Mouse (Mus musculus): Measurements from ENCODE around the gene Ddx51.

DNA sequence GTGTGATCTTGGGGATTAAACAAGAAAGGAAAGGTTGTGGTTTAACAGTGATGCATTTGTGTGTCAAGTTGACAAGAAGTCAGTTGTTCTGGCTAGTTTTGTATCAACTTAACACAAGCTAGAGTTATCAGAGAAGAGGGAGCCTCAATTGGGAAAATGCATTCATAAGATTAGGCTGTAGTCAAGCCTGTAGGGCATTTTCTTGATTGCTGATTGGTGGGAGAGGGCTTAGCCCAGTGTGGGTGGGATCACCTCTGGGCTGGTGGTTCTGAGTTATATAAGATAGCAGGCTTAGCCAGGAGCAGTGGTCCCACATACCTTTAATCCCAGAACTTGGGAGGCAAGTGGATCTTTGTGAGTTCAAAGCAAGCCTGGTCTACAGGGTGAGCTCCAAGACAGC lies 6.9 kb upstream of the Ddx51 start:
- TF ChIP-seq GATA1 (IDR thresholded peaks at IDR 0.05; ENCODE audit: borderline replicate concordance, low read length) (no peak), FLI1 (IDR thresholded peaks at IDR 0.05; ENCODE audit: low read length) (no peak)
